Mouse (Mus musculus): ENCODE results near the gene Spata19. TPM values are rescaled to one million over a fixed set of nuclear protein-coding genes. Genes with fewer than 3 reads are reported as not detected.

Gene Spata19
- polyA plus RNA-seq (2012; rRNA removed), result not detected in 2 replicates

DNA sequence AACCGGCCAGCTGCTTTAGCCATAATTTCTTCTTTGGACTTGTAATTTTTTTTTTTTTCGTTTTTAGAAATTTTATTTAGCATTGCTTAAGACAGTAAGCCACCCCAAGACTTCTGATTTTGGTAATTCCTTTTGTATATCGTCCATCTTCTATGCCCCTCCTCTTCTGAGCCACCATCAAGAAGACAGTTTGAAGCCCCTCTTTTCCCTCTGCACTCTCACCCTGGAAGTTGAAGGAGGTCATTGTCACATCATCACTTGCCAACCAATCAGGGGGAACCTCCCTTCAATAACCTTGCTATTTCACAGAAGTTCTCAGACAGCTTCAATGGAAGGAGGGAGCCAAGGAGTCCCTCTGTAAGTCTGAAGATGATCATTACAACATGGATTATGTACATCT lies at the start of gene Spata19:
Spata19 (plus strand) TSS at position 301 of the 400 bp plus-strand sequence.
- WGBS, result 61% methylated on average over 3 of the region's 3 CpGs
- TF ChIP-seq CTCF (IDR thresholded peaks at IDR 0.05; ENCODE audit: extremely low read depth, insufficient read length, insufficient replicate concordance, low read depth, low read length), result no peak
- TF ChIP-seq POLR2A (IDR thresholded peaks at IDR 0.05; ENCODE audit: low read depth, low read length), result no peak
- H3K4me3 ChIP-seq (ENCODE audit: low read depth, low read length), result no peak within 1 kb of the TSS
- no peaks in the 10 kb centered on the region for H3K27me3 ChIP-seq (ENCODE audit: control insufficient read depth, insufficient read depth, low read length)
- no peaks in the 10 kb centered on the region for H3K36me3 ChIP-seq (ENCODE audit: control insufficient read depth, insufficient read depth, low read length)
- no peaks in the 10 kb centered on the region for H3K4me1 ChIP-seq (ENCODE audit: control insufficient read depth, insufficient read depth, insufficient read length, low read length)
- H3K27ac ChIP-seq (ENCODE audit: insufficient read depth, low read depth, low read length), result no peak within 1 kb of the TSS

DNA sequence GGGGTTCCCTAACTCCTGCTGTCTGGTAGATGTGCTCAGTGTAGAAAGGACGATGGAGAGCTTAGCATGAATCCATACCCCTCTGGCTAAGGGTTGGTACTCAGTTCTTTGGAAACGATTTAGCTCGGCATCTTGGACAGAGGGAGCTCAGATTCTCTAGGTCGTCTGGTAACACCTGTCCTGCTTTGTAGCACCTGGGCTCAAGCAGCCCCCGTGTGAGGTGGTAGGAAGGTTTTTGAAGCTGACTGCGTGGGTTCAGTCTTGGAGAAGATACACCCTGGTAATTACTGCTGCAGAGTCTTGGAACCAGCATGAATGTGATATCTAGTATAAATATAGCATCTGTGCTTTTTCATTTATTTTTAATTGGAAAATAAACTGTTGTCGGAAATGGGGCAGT lies 43.5 kb upstream of the Spata19 start:
- Histone ChIP-seq H3K4me3 (ENCODE audit: low read depth, low read length) (no peak overlapping the region), H3K27me3 (ENCODE audit: control insufficient read depth, insufficient read depth, low read length) (no peaks in the 10 kb centered on the region), H3K4me1 (ENCODE audit: control insufficient read depth, insufficient read depth, insufficient read length, low read length) (no peaks in the 10 kb centered on the region), H3K27ac (ENCODE audit: insufficient read depth, low read depth, low read length) (no peak overlapping the region), H3K36me3 (ENCODE audit: control insufficient read depth, insufficient read depth, low read length) (no peaks in the 10 kb centered on the region)
- no peak for TF ChIP-seq POLR2A (IDR thresholded peaks at IDR 0.05; ENCODE audit: low read depth, low read length)
- no peak for TF ChIP-seq CTCF (IDR thresholded peaks at IDR 0.05; ENCODE audit: extremely low read depth, insufficient read length, insufficient replicate concordance, low read depth, low read length)
- 83% methylated on average over 7 of the region's 7 CpGs for WGBS

DNA sequence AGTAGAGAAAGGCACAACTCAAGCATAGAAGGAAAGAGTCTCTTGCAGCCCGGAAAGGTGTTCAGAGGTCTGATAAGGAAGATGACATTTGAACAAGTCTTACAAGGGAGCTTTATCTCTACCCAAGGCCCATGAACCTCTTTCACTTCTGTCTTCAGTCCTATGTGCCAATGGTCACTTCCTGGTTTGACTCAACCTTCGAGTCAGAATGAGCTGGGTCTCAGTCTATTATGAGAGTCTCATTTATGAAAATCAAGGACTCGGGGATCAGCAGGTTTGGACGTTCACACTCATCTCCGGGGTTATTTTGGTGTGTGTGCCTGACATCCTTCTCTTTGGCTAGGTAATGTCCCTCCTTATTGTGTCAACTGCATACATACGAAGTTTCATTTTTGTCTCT lies 38.7 kb upstream of the Spata19 start:
- H3K36me3 ChIP-seq (ENCODE audit: control insufficient read depth, insufficient read depth, low read length), result no peaks in the 10 kb centered on the region
- H3K27ac ChIP-seq (ENCODE audit: insufficient read depth, low read depth, low read length), result no peak overlapping the region
- no peaks in the 10 kb centered on the region for H3K4me1 ChIP-seq (ENCODE audit: control insufficient read depth, insufficient read depth, insufficient read length, low read length)
- no peak overlapping the region for H3K4me3 ChIP-seq (ENCODE audit: low read depth, low read length)
- no peaks in the 10 kb centered on the region for H3K27me3 ChIP-seq (ENCODE audit: control insufficient read depth, insufficient read depth, low read length)
- no peak for TF ChIP-seq CTCF (IDR thresholded peaks at IDR 0.05; ENCODE audit: extremely low read depth, insufficient read length, insufficient replicate concordance, low read depth, low read length)
- TF ChIP-seq POLR2A (IDR thresholded peaks at IDR 0.05; ENCODE audit: low read depth, low read length), result no peak
- WGBS, result 77% methylated on average over 6 of the region's 6 CpGs

DNA sequence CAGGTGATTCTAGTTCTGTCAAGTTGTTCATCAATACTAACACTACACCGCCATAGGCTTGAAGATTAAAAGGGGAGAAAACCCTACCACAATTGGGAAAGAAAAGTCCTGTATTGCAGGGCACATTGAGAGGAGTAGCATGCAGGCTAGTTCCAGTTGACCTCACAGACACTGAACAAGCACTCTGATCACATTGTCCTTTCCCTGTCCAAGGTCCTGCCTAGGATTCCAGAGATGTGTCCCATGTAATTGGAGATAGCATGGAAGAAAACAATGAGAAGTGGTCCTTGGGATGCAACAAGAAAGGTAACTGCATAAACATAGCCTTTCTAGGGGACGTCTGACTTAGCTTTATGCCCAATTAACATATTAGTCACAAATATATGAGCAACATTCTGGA lies 29.4 kb upstream of the Spata19 start:
- no peak overlapping the region for H3K4me3 ChIP-seq (ENCODE audit: low read depth, low read length)
- no peaks in the 10 kb centered on the region for H3K4me1 ChIP-seq (ENCODE audit: control insufficient read depth, insufficient read depth, insufficient read length, low read length)
- WGBS, result 61% methylated on average over 2 of the region's 2 CpGs
- no peaks in the 10 kb centered on the region for H3K36me3 ChIP-seq (ENCODE audit: control insufficient read depth, insufficient read depth, low read length)
- no peaks in the 10 kb centered on the region for H3K27me3 ChIP-seq (ENCODE audit: control insufficient read depth, insufficient read depth, low read length)
- no peak overlapping the region for H3K27ac ChIP-seq (ENCODE audit: insufficient read depth, low read depth, low read length)
- TF ChIP-seq CTCF (IDR thresholded peaks at IDR 0.05; ENCODE audit: extremely low read depth, insufficient read length, insufficient replicate concordance, low read depth, low read length) (no peak), POLR2A (IDR thresholded peaks at IDR 0.05; ENCODE audit: low read depth, low read length) (no peak)

DNA sequence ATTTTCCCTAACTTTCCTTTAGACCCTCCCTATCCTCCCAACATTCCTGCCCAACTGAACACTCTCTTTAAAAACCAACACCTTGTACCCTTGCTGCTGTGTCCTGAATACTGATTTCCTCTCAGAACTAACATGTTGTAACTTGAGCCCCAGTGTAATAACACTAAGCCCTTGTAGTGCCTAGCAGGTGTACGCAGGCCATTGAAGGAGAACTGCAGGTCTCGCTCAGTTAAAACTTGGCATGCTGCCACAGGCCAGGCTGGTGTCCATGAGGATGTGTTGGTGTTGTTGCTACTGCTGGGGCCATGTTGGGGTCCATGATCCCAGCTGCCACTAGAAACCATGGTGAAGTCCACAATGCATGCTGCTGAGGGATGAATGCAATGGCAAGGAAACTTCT lies 27.5 kb upstream of the Spata19 start:
- TF ChIP-seq POLR2A (IDR thresholded peaks at IDR 0.05; ENCODE audit: low read depth, low read length), result no peak
- no peak for TF ChIP-seq CTCF (IDR thresholded peaks at IDR 0.05; ENCODE audit: extremely low read depth, insufficient read length, insufficient replicate concordance, low read depth, low read length)
- Histone ChIP-seq H3K4me1 (ENCODE audit: control insufficient read depth, insufficient read depth, insufficient read length, low read length) (no peaks in the 10 kb centered on the region), H3K27me3 (ENCODE audit: control insufficient read depth, insufficient read depth, low read length) (no peaks in the 10 kb centered on the region), H3K36me3 (ENCODE audit: control insufficient read depth, insufficient read depth, low read length) (no peaks in the 10 kb centered on the region), H3K4me3 (ENCODE audit: low read depth, low read length) (no peak overlapping the region), H3K27ac (ENCODE audit: insufficient read depth, low read depth, low read length) (no peak overlapping the region)
- 70% methylated on average over 2 of the region's 2 CpGs for WGBS

DNA sequence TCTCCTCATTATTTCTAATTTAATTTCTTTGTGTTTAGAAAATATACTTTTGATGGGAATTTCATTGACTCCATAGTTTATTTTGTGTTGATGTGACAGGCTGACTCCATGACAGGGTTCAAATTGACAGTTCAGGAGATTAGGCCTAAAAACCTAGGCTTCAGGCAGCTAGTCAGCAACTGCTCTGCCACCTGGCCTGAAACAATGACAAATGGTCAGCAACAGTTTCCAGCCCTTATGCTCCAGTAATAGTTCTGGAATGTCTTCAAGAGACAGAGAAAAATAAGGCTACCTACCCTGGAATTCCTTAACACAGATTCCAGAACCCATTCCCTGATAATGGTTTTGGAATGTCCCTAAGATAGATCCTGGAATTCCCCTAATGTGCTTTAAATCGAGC lies 20.9 kb upstream of the Spata19 start:
- 52% methylated on average over 1 of the region's 1 CpGs for WGBS

DNA sequence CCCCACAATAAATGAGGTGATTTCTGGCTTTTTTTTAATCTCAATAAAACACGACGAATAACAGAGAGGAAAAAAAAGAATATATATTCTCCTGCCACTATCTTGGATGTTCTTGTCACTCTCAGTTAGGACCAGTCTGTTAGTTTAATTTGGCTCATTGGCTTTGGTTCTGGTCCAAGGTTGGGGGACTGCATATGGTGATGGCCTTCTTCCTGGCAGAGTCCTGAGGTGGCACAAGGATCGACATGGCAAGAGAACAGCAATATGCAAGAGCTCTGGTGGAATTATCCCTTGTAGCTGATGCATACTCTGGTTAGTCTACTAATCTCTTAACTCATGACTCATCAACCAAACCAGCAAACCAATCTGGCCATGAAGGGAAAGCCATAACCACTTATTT lies 9.6 kb upstream of the Spata19 start:
- WGBS, result 87% methylated on average over 3 of the region's 3 CpGs
- no peaks in the 10 kb centered on the region for H3K27me3 ChIP-seq (ENCODE audit: control insufficient read depth, insufficient read depth, low read length)

More for the DNA sequence above, 20.9 kb upstream of the Spata19 start:
- no peaks in the 10 kb centered on the region for H3K4me1 ChIP-seq (ENCODE audit: control insufficient read depth, insufficient read depth, insufficient read length, low read length)
- H3K36me3 ChIP-seq (ENCODE audit: control insufficient read depth, insufficient read depth, low read length), result no peaks in the 10 kb centered on the region
- no peak overlapping the region for H3K4me3 ChIP-seq (ENCODE audit: low read depth, low read length)
- TF ChIP-seq CTCF (IDR thresholded peaks at IDR 0.05; ENCODE audit: extremely low read depth, insufficient read length, insufficient replicate concordance, low read depth, low read length) (no peak), POLR2A (IDR thresholded peaks at IDR 0.05; ENCODE audit: low read depth, low read length) (no peak)
- no peaks in the 10 kb centered on the region for H3K27me3 ChIP-seq (ENCODE audit: control insufficient read depth, insufficient read depth, low read length)
- no peak overlapping the region for H3K27ac ChIP-seq (ENCODE audit: insufficient read depth, low read depth, low read length)

DNA sequence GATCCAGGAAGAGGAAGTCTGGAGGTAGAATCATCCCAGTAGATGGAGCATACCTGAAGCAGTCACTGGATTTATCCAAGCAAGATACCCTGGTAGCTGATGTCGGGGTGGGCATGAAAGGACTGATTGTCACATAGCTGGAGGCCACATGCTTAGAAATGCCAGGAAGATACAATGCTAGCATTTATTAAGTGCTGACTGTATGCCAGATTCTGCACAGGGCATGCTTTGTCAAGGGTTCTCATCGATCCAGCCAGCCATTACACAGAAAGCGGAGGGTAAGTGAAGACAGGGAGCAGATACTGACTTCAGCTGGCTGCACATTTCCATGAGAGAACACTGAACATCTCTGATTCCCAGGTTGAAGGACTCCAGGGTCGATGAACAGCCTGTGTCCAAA lies 4.6 kb downstream of the Spata19 start:
- Histone ChIP-seq H3K4me3 (ENCODE audit: low read depth, low read length) (no peak overlapping the region), H3K27ac (ENCODE audit: insufficient read depth, low read depth, low read length) (no peak overlapping the region), H3K36me3 (ENCODE audit: control insufficient read depth, insufficient read depth, low read length) (no peaks in the 10 kb centered on the region), H3K27me3 (ENCODE audit: control insufficient read depth, insufficient read depth, low read length) (no peaks in the 10 kb centered on the region), H3K4me1 (ENCODE audit: control insufficient read depth, insufficient read depth, insufficient read length, low read length) (no peaks in the 10 kb centered on the region)
- 76% methylated on average over 4 of the region's 4 CpGs for WGBS
- TF ChIP-seq POLR2A (IDR thresholded peaks at IDR 0.05; ENCODE audit: low read depth, low read length) (no peak), CTCF (IDR thresholded peaks at IDR 0.05; ENCODE audit: extremely low read depth, insufficient read length, insufficient replicate concordance, low read depth, low read length) (no peak)

More for the DNA sequence above, 9.6 kb upstream of the Spata19 start:
- Histone ChIP-seq H3K4me1 (ENCODE audit: control insufficient read depth, insufficient read depth, insufficient read length, low read length) (no peaks in the 10 kb centered on the region), H3K4me3 (ENCODE audit: low read depth, low read length) (no peak overlapping the region), H3K36me3 (ENCODE audit: control insufficient read depth, insufficient read depth, low read length) (no peaks in the 10 kb centered on the region), H3K27ac (ENCODE audit: insufficient read depth, low read depth, low read length) (no peak overlapping the region)
- no peak for TF ChIP-seq CTCF (IDR thresholded peaks at IDR 0.05; ENCODE audit: extremely low read depth, insufficient read length, insufficient replicate concordance, low read depth, low read length)
- TF ChIP-seq POLR2A (IDR thresholded peaks at IDR 0.05; ENCODE audit: low read depth, low read length), result no peak
